Mouse (Mus musculus) frontal cortex, postnatal 10 days (tissue): ENCODE measurements around the gene Map6.

ENCODE experiments used
- DNase-seq, 2 experiments: peaks; one replicate each; pipeline ENCODE4 v3.0.0; 2022; ENCODE audit warnings: low spot score in 2 of 2, mixed read lengths in 1 of 2

The Map6 gene

DNA sequence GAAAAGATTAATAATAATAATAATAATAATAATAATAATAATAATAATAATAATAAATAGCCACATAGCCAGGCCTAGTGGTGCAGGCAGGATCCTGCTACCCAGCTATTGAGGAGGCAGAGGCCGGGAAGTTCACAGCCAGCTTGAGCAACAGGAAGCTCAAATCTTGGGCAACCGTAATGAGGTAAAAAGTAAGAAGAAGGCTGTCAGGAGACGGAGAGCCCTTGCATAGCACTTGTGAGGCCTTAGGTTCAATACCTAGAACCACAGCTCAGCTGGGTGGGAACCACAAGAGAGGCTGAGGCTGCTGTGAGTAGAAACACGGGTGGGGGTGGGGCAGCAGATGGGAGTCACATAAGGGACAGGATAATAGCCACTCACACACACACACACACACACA is 47.3 kb downstream of the Map6 start:
- no peak for DNase-seq

DNA sequence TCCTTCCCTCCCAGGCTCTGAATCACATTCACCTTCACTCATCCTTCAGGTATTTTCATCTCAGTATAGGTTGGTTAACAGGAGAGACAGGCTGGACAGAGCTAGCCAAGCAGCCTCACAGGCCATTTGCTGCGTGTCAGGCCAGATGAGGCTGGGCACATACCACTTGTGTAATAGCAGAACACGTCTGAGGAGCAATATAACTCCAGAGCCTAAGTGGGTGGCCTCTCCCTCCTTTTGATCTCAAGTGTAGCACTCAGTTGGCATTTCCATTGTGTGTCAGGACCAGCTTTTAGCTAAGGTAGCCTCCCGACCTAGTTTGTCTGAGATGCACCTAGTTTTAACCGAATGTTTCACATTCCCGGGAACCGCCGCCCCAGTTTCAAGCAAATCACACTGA is 49.0 kb downstream of the Map6 start:
- DNase-seq, result no peak

GRCm38 (mm10) chr7:99317475-99317874 is 50.2 kb downstream of the Map6 start:
- no peak for DNase-seq

- no peak for DNase-seq
Measured at GRCm38 (mm10) chr7:99320524-99320923, 53.3 kb downstream of the Map6 start.

GRCm38 (mm10) chr7:99322691-99323320 is 55.6 kb downstream of the Map6 start:
- no peak for DNase-seq

GRCm38 (mm10) chr7:99323321-99323700 is 56.1 kb downstream of the Map6 start:
- no peak for DNase-seq

DNA sequence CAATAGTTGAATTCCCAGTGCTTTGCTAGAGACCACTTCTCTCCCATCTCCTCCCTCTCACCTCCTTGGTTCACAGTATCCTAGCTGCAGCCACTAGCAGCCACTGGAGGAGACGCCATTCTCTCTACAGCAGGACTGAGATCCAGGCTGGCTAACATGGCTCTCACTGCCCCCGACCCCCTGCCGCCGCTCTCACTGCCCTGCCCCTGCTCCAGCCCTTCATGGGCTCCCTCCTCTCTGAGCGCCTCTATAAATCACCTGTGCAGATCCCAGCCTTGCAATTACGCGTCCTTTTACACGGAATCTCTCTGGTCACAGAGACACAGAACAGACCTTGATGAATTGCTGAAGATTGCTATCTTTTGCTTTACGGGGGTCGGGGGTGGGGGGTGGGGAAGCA is 57.6 kb downstream of the Map6 start:
- no peak for DNase-seq

GRCm38 (mm10) chr7:99326128-99326527 is 58.9 kb downstream of the Map6 start:
- no peak for DNase-seq

DNA sequence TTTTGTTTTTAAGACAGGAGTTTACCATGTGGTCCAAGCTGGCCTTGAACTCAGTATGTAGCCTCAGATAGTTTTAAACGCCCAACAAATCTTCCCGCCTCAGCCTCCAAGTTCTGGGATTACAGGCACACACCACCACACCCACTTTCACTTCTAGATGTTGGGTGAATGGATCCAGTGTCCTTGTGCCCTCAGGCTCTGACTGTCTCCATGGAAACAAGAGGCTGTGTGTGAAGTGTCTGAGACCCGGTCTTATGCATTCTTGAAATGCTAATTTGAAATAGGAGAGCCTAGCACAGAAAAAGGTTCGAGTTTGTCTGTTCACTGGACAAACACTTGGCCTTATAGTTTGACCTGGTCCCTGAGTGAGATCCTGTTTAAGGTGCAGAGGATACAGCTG is 61.6 kb downstream of the Map6 start:
- DNase-seq, result no peak

DNA sequence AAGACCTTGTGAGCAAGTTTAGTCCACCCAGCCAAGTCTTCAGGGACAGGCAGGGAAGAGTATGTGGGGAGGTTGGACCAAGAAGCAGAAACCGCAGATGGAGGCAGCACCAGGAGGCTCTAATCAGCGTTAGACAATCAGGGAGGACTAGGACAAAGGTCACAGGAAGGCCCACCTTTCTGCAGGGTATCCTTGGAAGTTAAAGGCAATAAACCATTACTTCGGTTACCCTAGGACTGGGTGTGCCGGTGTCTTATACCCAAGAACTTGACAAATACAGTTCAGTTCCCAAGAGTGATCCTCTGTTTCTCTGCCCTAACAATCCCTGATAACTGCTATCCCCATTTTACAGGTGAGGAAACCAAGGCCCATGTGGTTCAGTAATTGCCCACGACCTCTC is 62.8 kb downstream of the Map6 start:
- DNase-seq, result no peak

- peak in 1 of 2 experiments; percentile 71 for DNase-seq
Measured at GRCm38 (mm10) chr7:99332774-99333480, 65.7 kb downstream of the Map6 start.

- no peak for DNase-seq
Measured at GRCm38 (mm10) chr7:99340736-99341135, 73.5 kb downstream of the Map6 start.

GRCm38 (mm10) chr7:99343577-99343976 is 76.3 kb downstream of the Map6 start:
- DNase-seq, result no peak

DNA sequence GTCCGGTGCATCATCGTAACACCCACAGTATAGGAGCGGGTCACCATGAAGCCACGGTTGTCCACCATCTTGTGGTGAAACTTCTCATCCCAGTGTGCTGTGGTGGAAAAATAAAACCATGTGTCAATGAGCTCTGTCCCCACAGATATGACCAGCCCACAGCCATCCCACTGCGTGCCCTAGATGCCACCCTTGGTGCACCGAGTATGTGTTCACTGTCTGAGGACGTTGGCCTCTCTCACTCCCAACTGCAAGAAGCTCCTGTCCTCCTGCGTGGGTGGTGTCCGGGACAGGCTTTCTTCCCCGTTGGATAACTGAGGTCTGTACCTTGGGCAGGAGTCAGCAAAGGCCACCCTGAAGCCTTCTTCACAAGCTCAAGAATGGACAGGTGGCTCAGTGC is 80.0 kb downstream of the Map6 start:
- DNase-seq, result no peak

DNA sequence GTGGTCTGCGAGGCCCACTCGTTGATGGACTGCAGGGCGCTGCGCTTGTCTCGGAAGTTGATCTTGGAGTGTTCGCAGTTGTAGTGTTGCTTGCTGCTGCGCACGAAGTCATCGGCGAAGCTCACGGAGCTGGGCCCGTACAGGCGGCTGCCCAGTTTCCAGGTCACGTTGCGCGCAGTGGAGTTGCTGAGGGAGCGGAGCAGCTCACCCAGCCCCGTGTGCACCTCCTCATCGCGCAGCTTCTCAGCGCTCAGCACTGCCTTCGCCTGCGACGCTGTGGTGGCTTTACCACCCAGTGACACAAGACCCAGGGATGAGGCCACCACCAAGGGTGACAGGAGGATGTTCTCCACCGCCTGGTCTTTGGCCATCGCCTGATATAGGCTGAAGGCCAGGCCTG is 81.6 kb downstream of the Map6 start:
- DNase-seq, result no peak

DNA sequence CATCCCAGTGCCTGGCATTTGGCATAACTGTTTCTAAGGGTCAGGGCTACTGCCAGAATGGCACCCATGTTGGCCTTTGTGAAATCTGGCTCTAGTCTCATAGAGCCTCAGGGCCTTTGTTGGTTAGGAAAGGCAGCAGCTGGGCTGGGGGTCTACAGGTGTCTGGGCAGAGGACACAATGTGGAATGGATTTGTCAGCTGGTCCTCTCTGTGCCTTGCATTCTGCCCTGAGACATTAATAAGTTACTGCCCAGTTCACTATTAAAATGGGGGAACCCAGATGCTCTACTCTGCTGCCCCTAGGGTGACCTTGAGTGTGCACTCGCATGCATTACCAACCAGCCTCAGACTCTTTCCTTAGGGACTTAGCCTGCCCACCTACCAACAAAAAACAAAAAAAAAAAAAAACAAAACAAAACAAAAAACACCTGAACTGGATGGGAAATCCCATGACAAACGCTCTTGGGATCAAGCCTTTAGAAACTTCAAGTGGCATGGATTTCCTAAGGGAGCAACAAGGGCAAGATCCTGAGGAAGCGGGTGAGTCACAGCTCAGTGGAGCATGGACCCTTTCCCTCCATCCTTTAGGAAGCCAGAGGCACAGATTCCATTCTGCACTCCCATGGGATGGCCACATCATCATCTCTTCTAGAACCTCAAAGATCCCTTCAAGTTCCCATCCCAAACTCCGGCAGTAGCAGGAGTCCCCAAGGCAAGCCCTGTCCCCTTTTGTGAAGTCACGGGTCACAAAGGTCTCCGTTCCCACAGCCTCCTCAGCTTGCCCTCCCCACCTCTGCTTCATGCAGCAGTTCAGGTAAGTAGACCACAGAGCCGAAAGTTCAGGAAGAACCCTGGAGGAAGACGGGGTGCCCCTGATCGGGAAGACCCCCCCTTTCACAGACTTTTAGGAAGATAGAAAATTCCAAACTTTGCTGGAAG is 82.8 kb downstream of the Map6 start:
- no peak for DNase-seq

DNA sequence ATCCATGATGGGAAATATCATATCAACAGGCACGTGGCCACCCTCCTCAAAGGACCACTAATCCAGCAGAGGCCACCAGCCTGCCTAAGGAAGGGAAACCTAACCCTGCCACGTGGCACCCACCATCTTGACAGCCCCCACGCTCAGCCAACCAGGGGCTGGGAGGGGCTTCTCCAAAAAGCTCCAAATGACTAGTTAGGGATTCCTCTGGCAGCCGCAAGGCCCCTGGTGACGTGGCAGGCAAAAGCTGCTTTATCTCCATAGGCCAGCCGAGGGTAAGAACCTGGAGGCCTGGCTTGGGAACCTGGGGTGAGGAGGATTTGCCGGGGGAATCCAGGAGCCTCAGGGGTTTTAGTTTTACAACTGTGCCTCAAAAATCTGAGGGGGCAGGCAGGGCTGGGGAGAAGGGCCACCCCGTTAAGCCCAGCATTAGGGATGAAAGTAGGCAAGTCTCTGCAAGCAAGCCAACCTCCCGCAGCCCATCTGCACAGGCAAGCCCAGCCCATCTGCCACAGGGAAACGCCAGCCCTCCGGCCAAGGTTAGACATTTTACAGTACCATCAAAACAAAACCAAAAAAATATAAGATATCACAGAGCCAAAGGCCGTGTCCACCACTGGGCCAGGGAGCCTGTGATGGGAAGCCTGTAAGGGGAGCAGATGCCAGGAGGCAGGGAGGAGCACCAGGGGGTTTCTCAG is 84.0 kb downstream of the Map6 start:
- no peak for DNase-seq

GRCm38 (mm10) chr7:99351802-99352517 is 84.7 kb downstream of the Map6 start:
- DNase-seq, result no peak

DNA sequence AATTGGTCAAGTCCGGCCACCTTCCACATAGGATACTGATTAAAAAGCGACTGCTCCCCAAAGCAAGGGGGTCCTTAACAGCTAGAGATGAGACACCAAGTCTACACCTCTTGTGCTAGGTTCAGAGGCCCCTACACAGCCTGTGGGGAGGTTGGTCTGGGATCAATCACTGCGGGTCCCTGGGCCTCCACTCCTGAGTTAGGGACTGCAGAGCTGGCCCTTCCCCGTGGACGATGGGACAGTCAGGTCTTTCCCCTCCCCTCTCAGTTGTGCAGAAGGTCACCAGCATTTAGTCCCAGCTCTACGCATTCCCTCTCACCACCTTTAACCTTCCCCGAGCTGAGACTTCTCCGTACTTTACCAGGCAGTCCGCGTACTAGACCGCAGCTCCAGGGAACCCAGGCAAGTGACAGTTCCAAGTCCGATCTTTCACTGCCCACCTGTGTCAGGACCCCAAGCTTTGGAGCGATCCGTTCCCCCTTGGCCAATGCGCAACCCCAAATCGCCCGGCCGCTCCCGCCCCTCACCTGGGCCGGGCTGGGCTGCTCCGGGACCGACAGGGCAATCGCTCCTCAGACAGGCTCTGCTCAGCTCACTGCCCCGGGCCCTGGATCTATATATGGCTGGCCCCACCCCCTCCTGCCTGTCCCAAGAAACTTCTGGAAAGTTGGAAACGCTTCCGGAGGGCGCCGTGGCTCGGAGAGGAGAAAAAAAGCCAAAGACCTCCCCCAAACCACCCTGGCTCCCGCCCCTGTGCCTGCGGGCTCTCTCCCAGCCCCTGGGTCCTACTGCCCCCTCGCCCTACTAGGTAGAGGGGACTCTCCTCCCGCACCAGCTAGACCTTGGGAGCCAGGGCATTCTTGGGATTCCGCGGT is 85.5 kb downstream of the Map6 start, which contains the start of gene Serpinh1:
Gene Serpinh1 (minus strand): TSS at position 714 of the 875 bp plus-strand sequence.
- peak in 1 of 2 experiments; percentile 63 for DNase-seq

DNA sequence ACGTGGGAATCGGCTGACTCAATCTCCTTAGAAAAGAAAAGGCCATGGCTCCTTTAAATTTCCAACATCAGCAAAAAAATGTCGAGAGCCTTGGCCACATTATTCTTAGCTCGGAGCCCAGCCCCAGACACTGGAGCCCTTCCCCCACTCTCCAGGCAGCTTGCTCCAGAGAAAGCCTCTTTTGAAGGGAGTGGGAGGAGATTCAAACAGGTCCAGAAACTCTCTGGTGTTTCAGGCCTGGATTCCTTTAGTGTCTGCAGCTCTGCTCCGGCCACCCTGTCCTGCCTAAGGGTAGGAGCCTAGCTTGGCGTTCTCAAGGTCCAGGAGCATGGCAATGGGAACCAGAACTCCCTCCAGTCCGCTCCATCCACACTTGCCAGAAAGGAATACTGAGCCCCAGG is 88.5 kb downstream of the Map6 start:
- peak; percentile 71 to 75 for DNase-seq
